Mouse (Mus musculus) CH12.LX (cell line): ENCODE data around the gene Fxyd7.

Experiments
- BHLHE40 ChIP-seq: IDR thresholded peaks from 2 replicates; pipeline ENCODE4 v1.6.1; 2011; ENCODE audit warnings: mild to moderate bottlenecking, low read depth, low read length, improper control_type of control experiment
- CTCF ChIP-seq, 2 experiments: IDR thresholded peaks in 1 of 2; conservative IDR thresholded peaks in 1 of 2; 2 replicates each; pipeline ENCODE4 v1.5.1; 2011 to 2012; ENCODE audit warnings: low read depth in 2 of 2, low read length in 2 of 2, improper control_type of control experiment in 1 of 2, inconsistent platforms in 1 of 2, mild to moderate bottlenecking in 1 of 2, moderate library complexity in 1 of 2
- E2F4 ChIP-seq: IDR thresholded peaks from 2 replicates; pipeline ENCODE4 v1.6.1; 2011; ENCODE audit warnings: low read depth, low read length, improper control_type of control experiment; ENCODE audit not compliant: insufficient replicate concordance
- EP300 ChIP-seq: IDR thresholded peaks from 2 replicates; pipeline ENCODE4 v1.6.1; 2011; ENCODE audit warnings: low read length, improper control_type of control experiment
- HCFC1 ChIP-seq: IDR thresholded peaks from 2 replicates; pipeline ENCODE4 v1.6.1; 2012; ENCODE audit warnings: low read depth, mild to moderate bottlenecking, inconsistent platforms, low read length, improper control_type of control experiment
- MAFK ChIP-seq: IDR thresholded peaks from 2 replicates; pipeline ENCODE4 v1.6.1; 2011; ENCODE audit warnings: low read length, improper control_type of control experiment; ENCODE audit not compliant: insufficient replicate concordance
- POLR2A ChIP-seq: IDR thresholded peaks from 2 replicates; pipeline ENCODE4 v1.6.1; 2011; ENCODE audit warnings: low read depth, mild to moderate bottlenecking, improper control_type of control experiment, low read length
- TBP ChIP-seq: conservative IDR thresholded peaks from 2 replicates; pipeline ENCODE4 v1.6.1; 2011; ENCODE audit warnings: low read depth, low read length, improper control_type of control experiment
- USF1 ChIP-seq: IDR thresholded peaks from 2 replicates; pipeline ENCODE4 v1.6.1; 2014; ENCODE audit warnings: low read depth, mild to moderate bottlenecking, inconsistent platforms, low read length, improper control_type of control experiment
- USF2 ChIP-seq: conservative IDR thresholded peaks from 2 replicates; pipeline ENCODE4 v1.6.1; 2011; ENCODE audit warnings: low read depth, low read length, improper control_type of control experiment
- ZKSCAN1 ChIP-seq: IDR thresholded peaks from 2 replicates; pipeline ENCODE4 v1.6.1; 2012; ENCODE audit warnings: low read depth, inconsistent platforms, low read length, improper control_type of control experiment, borderline replicate concordance
- ZMIZ1 ChIP-seq: IDR thresholded peaks from 2 replicates; pipeline ENCODE4 v1.6.1; 2012; ENCODE audit warnings: low read depth, mild to moderate bottlenecking, inconsistent platforms, low read length, improper control_type of control experiment

GRCm38 (mm10) chr7:31041023-31041407, 10.3 kb downstream of the Fxyd7 start:
- no peak for TF ChIP-seq USF1
- TF ChIP-seq POLR2A: no peak
- no peak for TF ChIP-seq CTCF (conservative IDR thresholded peaks at IDR 0.05 in 1 of 2, IDR thresholded peaks at IDR 0.05 in 1 of 2; ENCODE audit: low read depth in 2 of 2, low read length in 2 of 2)
- TF ChIP-seq USF2: no peak
- TF ChIP-seq TBP: no peak
- TF ChIP-seq EP300: no peak
- no peak for TF ChIP-seq ZKSCAN1
- no peak for TF ChIP-seq HCFC1
- TF ChIP-seq ZMIZ1: no peak
- TF ChIP-seq E2F4: no peak
- no peak for TF ChIP-seq MAFK
- no peak for TF ChIP-seq BHLHE40
